Mouse (Mus musculus) brain, embryonic 14.5 days (tissue): ENCODE results near the gene Tent5c.

ENCODE experiments used
- CTCF ChIP-seq: fragments of 200-500 bp; IDR thresholded peaks from 2 replicates; pipeline ENCODE4 v1.5.1; 2012; ENCODE audit warnings: inconsistent platforms, mild to moderate bottlenecking, moderate library complexity, borderline replicate concordance; ENCODE audit not compliant: insufficient read depth, insufficient read length; ENCODE audit errors: extremely low read depth
- POLR2A ChIP-seq: fragments of 200-500 bp; IDR thresholded peaks from 2 replicates; pipeline ENCODE4 v1.6.1; 2012; ENCODE audit warnings: mild to moderate bottlenecking, inconsistent platforms, borderline replicate concordance; ENCODE audit not compliant: poor library complexity, insufficient read depth, insufficient read length, severe bottlenecking; ENCODE audit errors: extremely low read depth

- TF ChIP-seq POLR2A (no peak), CTCF (no peak)
Measured at GRCm38 (mm10) chr3:100440009-100440408, 49.1 kb downstream of the Tent5c start.
